Mouse (Mus musculus): ENCODE measurements around the gene Prph. TPM values are rescaled to one million over a fixed set of nuclear protein-coding genes. Genes with fewer than 3 reads are reported as not detected.

Gene Prph
- polyA plus RNA-seq, 1 experiment, result 2.3 TPM

- Histone ChIP-seq H3K4me1 (replicated peaks; ENCODE audit: control insufficient read depth, insufficient read depth, low read length) (no peaks in the 10 kb centered on the region), H3K27me3 (ENCODE audit: control insufficient read depth, insufficient read depth, low read length) (peaks cover 5% of the 10 kb centered on the region; the same call in 1 of the 2 replicates), H3K36me3 (ENCODE audit: control insufficient read depth, insufficient read depth, low read length) (peaks cover 9% of the 10 kb centered on the region; the same call in 1 of the 2 replicates), H3K4me3 (ENCODE audit: control insufficient read depth, insufficient read depth, low read length) (no peak overlapping the region), H3K27ac (ENCODE audit: control insufficient read depth, insufficient read depth, low read length) (no peak overlapping the region)
- 96% methylated on average over 16 of the region's 16 CpGs for WGBS
- TF ChIP-seq POLR2A (IDR thresholded peaks at IDR 0.05; ENCODE audit: control insufficient read depth, extremely low read depth, insufficient read depth, low read length, poor library complexity) (no peak), CTCF (IDR thresholded peaks at IDR 0.05; ENCODE audit: borderline replicate concordance, control insufficient read depth, extremely low read depth, insufficient read depth, low read length, poor library complexity) (no peak)
- no peak for DNase-seq
These were observed 27.9 kb downstream of the Prph start for GRCm38 (mm10) chr15:99082840-99083239.

- H3K4me3 ChIP-seq (ENCODE audit: control insufficient read depth, insufficient read depth, low read length), result no peak overlapping the region
- H3K27me3 ChIP-seq (ENCODE audit: control insufficient read depth, insufficient read depth, low read length), result peaks cover 8% of the 10 kb centered on the region; the same call in 1 of the 2 replicates
- H3K27ac ChIP-seq (ENCODE audit: control insufficient read depth, insufficient read depth, low read length), result no peak overlapping the region
- no peaks in the 10 kb centered on the region for H3K4me1 ChIP-seq (replicated peaks; ENCODE audit: control insufficient read depth, insufficient read depth, low read length)
- peaks cover 9% of the 10 kb centered on the region; the same call in 1 of the 2 replicates for H3K36me3 ChIP-seq (ENCODE audit: control insufficient read depth, insufficient read depth, low read length)
- WGBS, result 71% methylated on average over 9 of the region's 9 CpGs
- TF ChIP-seq CTCF (IDR thresholded peaks at IDR 0.05; ENCODE audit: borderline replicate concordance, control insufficient read depth, extremely low read depth, insufficient read depth, low read length, poor library complexity) (peak; percentile 23; the same call in 1 of the 2 replicates), POLR2A (IDR thresholded peaks at IDR 0.05; ENCODE audit: control insufficient read depth, extremely low read depth, insufficient read depth, low read length, poor library complexity) (no peak)
- peak; percentile 35 for DNase-seq
These were observed 28.3 kb downstream of the Prph start for GRCm38 (mm10) chr15:99083258-99083657.

GRCm38 (mm10) chr15:99083867-99084557 lies 29.0 kb downstream of the Prph start:
- no peak for DNase-seq
- Histone ChIP-seq H3K27me3 (ENCODE audit: control insufficient read depth, insufficient read depth, low read length) (peaks cover 8% of the 10 kb centered on the region; the same call in 1 of the 2 replicates), H3K4me3 (ENCODE audit: control insufficient read depth, insufficient read depth, low read length) (no peak overlapping the region), H3K4me1 (replicated peaks; ENCODE audit: control insufficient read depth, insufficient read depth, low read length) (no peaks in the 10 kb centered on the region), H3K36me3 (ENCODE audit: control insufficient read depth, insufficient read depth, low read length) (peaks cover 9% of the 10 kb centered on the region; the same call in 1 of the 2 replicates), H3K27ac (ENCODE audit: control insufficient read depth, insufficient read depth, low read length) (no peak overlapping the region)
- 24% methylated on average over 11 of the region's 11 CpGs for WGBS
- TF ChIP-seq POLR2A (IDR thresholded peaks at IDR 0.05; ENCODE audit: control insufficient read depth, extremely low read depth, insufficient read depth, low read length, poor library complexity), result no peak
- TF ChIP-seq CTCF (IDR thresholded peaks at IDR 0.05; ENCODE audit: borderline replicate concordance, control insufficient read depth, extremely low read depth, insufficient read depth, low read length, poor library complexity), result no peak

DNA sequence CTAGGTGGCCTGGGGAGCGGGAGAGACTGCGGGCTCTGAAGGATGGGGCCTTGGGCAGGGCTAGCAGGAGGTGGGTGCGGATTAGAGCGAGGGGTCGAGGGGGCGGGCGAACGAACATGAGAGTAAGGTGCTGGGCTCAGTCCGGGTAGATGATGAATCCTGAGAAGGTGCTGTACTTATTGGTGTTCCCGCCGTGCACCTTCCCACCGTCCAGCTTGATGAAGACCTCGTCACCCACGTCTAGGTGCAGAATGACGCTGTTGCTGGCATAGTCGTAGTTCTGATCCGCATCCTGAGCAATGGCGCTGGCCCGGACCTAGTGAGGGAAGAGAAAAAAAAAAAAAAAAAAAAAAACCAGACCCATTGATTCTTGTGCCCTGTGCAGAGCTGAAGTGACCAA lies 29.6 kb downstream of the Prph start:
- Histone ChIP-seq H3K27ac (ENCODE audit: control insufficient read depth, insufficient read depth, low read length) (no peak overlapping the region), H3K4me1 (replicated peaks; ENCODE audit: control insufficient read depth, insufficient read depth, low read length) (no peaks in the 10 kb centered on the region), H3K36me3 (ENCODE audit: control insufficient read depth, insufficient read depth, low read length) (peaks cover 9% of the 10 kb centered on the region; the same call in 1 of the 2 replicates), H3K4me3 (ENCODE audit: control insufficient read depth, insufficient read depth, low read length) (no peak overlapping the region), H3K27me3 (ENCODE audit: control insufficient read depth, insufficient read depth, low read length) (peaks cover 8% of the 10 kb centered on the region; the same call in 1 of the 2 replicates)
- 57% methylated on average over 19 of the region's 19 CpGs for WGBS
- TF ChIP-seq CTCF (IDR thresholded peaks at IDR 0.05; ENCODE audit: borderline replicate concordance, control insufficient read depth, extremely low read depth, insufficient read depth, low read length, poor library complexity) (no peak), POLR2A (IDR thresholded peaks at IDR 0.05; ENCODE audit: control insufficient read depth, extremely low read depth, insufficient read depth, low read length, poor library complexity) (no peak)
- no peak for DNase-seq

GRCm38 (mm10) chr15:99085997-99086396 lies 31.0 kb downstream of the Prph start:
- Histone ChIP-seq H3K4me1 (replicated peaks; ENCODE audit: control insufficient read depth, insufficient read depth, low read length) (no peaks in the 10 kb centered on the region), H3K4me3 (ENCODE audit: control insufficient read depth, insufficient read depth, low read length) (no peak overlapping the region), H3K27ac (ENCODE audit: control insufficient read depth, insufficient read depth, low read length) (no peak overlapping the region), H3K27me3 (ENCODE audit: control insufficient read depth, insufficient read depth, low read length) (peaks cover 8% of the 10 kb centered on the region; the same call in 1 of the 2 replicates), H3K36me3 (ENCODE audit: control insufficient read depth, insufficient read depth, low read length) (peaks cover 9% of the 10 kb centered on the region; the same call in 1 of the 2 replicates)
- TF ChIP-seq CTCF (IDR thresholded peaks at IDR 0.05; ENCODE audit: borderline replicate concordance, control insufficient read depth, extremely low read depth, insufficient read depth, low read length, poor library complexity), result no peak
- TF ChIP-seq POLR2A (IDR thresholded peaks at IDR 0.05; ENCODE audit: control insufficient read depth, extremely low read depth, insufficient read depth, low read length, poor library complexity), result no peak
- WGBS, result 95% methylated on average over 4 of the region's 4 CpGs
- no peak for DNase-seq

- TF ChIP-seq POLR2A (IDR thresholded peaks at IDR 0.05; ENCODE audit: control insufficient read depth, extremely low read depth, insufficient read depth, low read length, poor library complexity) (no peak), CTCF (IDR thresholded peaks at IDR 0.05; ENCODE audit: borderline replicate concordance, control insufficient read depth, extremely low read depth, insufficient read depth, low read length, poor library complexity) (peak; percentile 85)
- Histone ChIP-seq H3K27ac (ENCODE audit: control insufficient read depth, insufficient read depth, low read length) (no peak within 1 kb of the TSS), H3K27me3 (ENCODE audit: control insufficient read depth, insufficient read depth, low read length) (peaks cover 8% of the 10 kb centered on the region; the same call in 1 of the 2 replicates), H3K36me3 (ENCODE audit: control insufficient read depth, insufficient read depth, low read length) (no peaks in the 10 kb centered on the region), H3K4me1 (replicated peaks; ENCODE audit: control insufficient read depth, insufficient read depth, low read length) (no peaks in the 10 kb centered on the region), H3K4me3 (ENCODE audit: control insufficient read depth, insufficient read depth, low read length) (no peak within 1 kb of the TSS)
- 25% methylated on average over 60 of the region's 60 CpGs for WGBS
- peak; percentile 45 for DNase-seq
These were observed 32.5 kb downstream of the Prph start, which contains the start of gene C1ql4 for GRCm38 (mm10) chr15:99087253-99088075. TSS of gene C1ql4 (minus strand) at chr15:99087817.
